Mouse (Mus musculus) liver, embryonic 14.5 days (tissue): ENCODE data around the gene Ager. TPM values are rescaled to one million over a fixed set of nuclear protein-coding genes. Genes with fewer than 3 reads are reported as not detected.

Experiments used
- ATAC-seq: fragments of 200-750 bp; cut with Nextera tagmentation; 2 replicates; pipeline ENCODE4 v1.8.0; 2017; ENCODE audit warnings: moderate number of reproducible peaks, mild to moderate bottlenecking, moderate library complexity; ENCODE audit not compliant: insufficient read depth
- DNase-seq, 3 experiments: peaks; one replicate each; pipeline ENCODE4 v3.0.0-alpha.2; 2012 to 2013; ENCODE audit warnings: low read depth in 3 of 3, low spot score in 3 of 3
- H3K27ac ChIP-seq: fragments of 300-500 bp; sonication (generic); 2 replicates; pipeline ENCODE4 v1.5.1; 2014; ENCODE audit warnings: moderate library complexity, mild to moderate bottlenecking, control low read depth, inconsistent platforms
- H3K27me3 ChIP-seq: fragments of 300-500 bp; sonication (generic); 2 replicates; pipeline ENCODE4 v1.6.1; 2014; ENCODE audit warnings: mild to moderate bottlenecking, low read length, moderate library complexity; ENCODE audit not compliant: control insufficient read depth, insufficient read depth
- H3K36me3 ChIP-seq: fragments of 300-500 bp; sonication (generic); replicated peaks from 2 replicates; pipeline ENCODE4 v1.6.1; 2014; ENCODE audit warnings: low read depth; ENCODE audit not compliant: control insufficient read depth, insufficient read depth
- H3K4me1 ChIP-seq, 2 experiments: fragments of 200-500 bp in 1 of 2; fragments of 300-500 bp in 1 of 2; sonication (generic) in 1 of 2; replicated peaks; 2 replicates each; pipeline ENCODE4 v1.6.1; 2012 to 2014; ENCODE audit warnings: antibody characterized with exemption in 1 of 2, inconsistent platforms in 1 of 2, low read length in 1 of 2; ENCODE audit not compliant: control insufficient read depth in 2 of 2, insufficient read depth in 2 of 2
- H3K4me2 ChIP-seq: fragments of 300-500 bp; sonication (generic); 2 replicates; pipeline ENCODE4 v1.6.1; 2014; ENCODE audit warnings: low read depth, mild to moderate bottlenecking, control low read depth, moderate library complexity
- H3K4me3 ChIP-seq, 2 experiments: fragments of 200-500 bp in 1 of 2; fragments of 300-500 bp in 1 of 2; sonication (generic) in 1 of 2; 2 replicates each; pipeline ENCODE4 v1.5.1; 2012 to 2014; ENCODE audit warnings: low read depth in 2 of 2, low read length in 2 of 2, mild to moderate bottlenecking in 2 of 2, control low read depth in 1 of 2, inconsistent platforms in 1 of 2, moderate library complexity in 1 of 2; ENCODE audit not compliant: insufficient read depth in 1 of 2
- H3K9ac ChIP-seq: fragments of 300-500 bp; sonication (generic); replicated peaks from 2 replicates; pipeline ENCODE4 v1.6.1; 2014; ENCODE audit warnings: mild to moderate bottlenecking, control low read depth, moderate library complexity
- H3K9me3 ChIP-seq: fragments of 300-500 bp; sonication (generic); 2 replicates; pipeline ENCODE4 v1.6.1; 2016; ENCODE audit warnings: low read length, mixed read lengths; ENCODE audit not compliant: control insufficient read depth
- CTCF ChIP-seq: IDR thresholded peaks from 2 replicates; pipeline ENCODE4 v1.5.1; 2016; ENCODE audit warnings: antibody characterized with exemption, low read depth, control low read depth
- EP300 ChIP-seq: IDR thresholded peaks from 2 replicates; pipeline ENCODE4 v1.6.1; 2016; ENCODE audit warnings: antibody characterized with exemption, low read depth
- WGBS: fragments of 180-500 bp; shearing (Covaris S2); extraction: QIAGEN DNeasy Blood & Tissue Kit; methylation state at CpG from one replicate; pipeline ENCODE4 v1.1.7; 2014; ENCODE audit not compliant: insufficient replicate concordance; 5-methylcytosine and 5-hydroxymethylcytosine counted together
- polyA plus RNA-seq, 2 experiments: library from polyadenylated mRNA; depleted of rRNA in 1 of 2; stranded (reverse) in 1 of 2; unstranded in 1 of 2; fragments of >200 nt; fragmentation: Nextera tagmentation in 1 of 2; extraction: Ambion mirVana in 1 of 2; gene quantifications; 2 replicates each; pipeline versions ENCODE4 v1.2.1 to v1.2.3; 2012 to 2014

Ager gene
- polyA plus RNA-seq, 2 experiments: 0.41 to 1.3 TPM

GRCm38 (mm10) chr17:34601796-34602195 lies 4.1 kb downstream of the Ager start:
- H3K4me2 ChIP-seq: peak overlapping the region; percentile 95
- no peaks in the 10 kb centered on the region for H3K9me3 ChIP-seq
- H3K4me3 ChIP-seq: no peak overlapping the region; a peak in 1 of 4 replicates
- no peak overlapping the region for H3K27ac ChIP-seq
- WGBS: 85% methylated on average over 12 of the region's 12 CpGs
- no peak overlapping the region for H3K9ac ChIP-seq
- ATAC-seq (no peak), DNase-seq (no peak)
- TF ChIP-seq CTCF (no peak), EP300 (no peak)
- H3K4me1 ChIP-seq: peaks cover 12 to 25% of the 10 kb centered on the region in 2 experiments
- peaks cover 12% of the 10 kb centered on the region for H3K36me3 ChIP-seq
- H3K27me3 ChIP-seq: no peaks in the 10 kb centered on the region

GRCm38 (mm10) chr17:34603375-34604060 lies 5.9 kb downstream of the Ager start, which contains the start of gene Rnf5:
Rnf5 (minus strand) TSS chr17:34603690.
- under 1% methylated on average over 29 of the region's 30 CpGs for WGBS
- Histone ChIP-seq H3K9ac (peak within 1 kb of the TSS; percentile 93), H3K4me1 (peaks cover 12 to 23% of the 10 kb centered on the region in 2 experiments), H3K9me3 (no peaks in the 10 kb centered on the region), H3K36me3 (peaks cover 12% of the 10 kb centered on the region), H3K4me3 (peak within 1 kb of the TSS; percentile 74 to 92), H3K27ac (peak within 1 kb of the TSS; percentile 89), H3K27me3 (no peaks in the 10 kb centered on the region), H3K4me2 (peak within 1 kb of the TSS; percentile 95)
- ATAC-seq (peak; percentile 88), DNase-seq (peak; percentile 100)
- TF ChIP-seq EP300 (peak; percentile 68), CTCF (no peak)

GRCm38 (mm10) chr17:34604061-34604508 lies 6.4 kb downstream of the Ager start, which contains the start of gene Agpat1:
Agpat1 (plus strand) TSS chr17:34604262.
- Histone ChIP-seq H3K4me2 (peak within 1 kb of the TSS; percentile 95), H3K9me3 (no peaks in the 10 kb centered on the region), H3K9ac (peak within 1 kb of the TSS; percentile 93), H3K36me3 (peaks cover 12% of the 10 kb centered on the region), H3K4me1 (peaks cover 12 to 23% of the 10 kb centered on the region in 2 experiments), H3K4me3 (peak within 1 kb of the TSS; percentile 74 to 92), H3K27me3 (no peaks in the 10 kb centered on the region), H3K27ac (peak within 1 kb of the TSS; percentile 89)
- peak in 2 of 3 experiments; percentile 98 for DNase-seq
- TF ChIP-seq EP300 (no peak), CTCF (no peak)
- peak; percentile 81 for ATAC-seq
- 1% methylated on average over 30 of the region's 35 CpGs for WGBS

- ATAC-seq: no peak
- Histone ChIP-seq H3K9me3 (no peaks in the 10 kb centered on the region), H3K4me3 (peak overlapping the region; percentile 74 to 78), H3K27me3 (no peaks in the 10 kb centered on the region), H3K27ac (peak overlapping the region; percentile 89), H3K36me3 (peaks cover 12% of the 10 kb centered on the region), H3K9ac (peak overlapping the region; percentile 90), H3K4me2 (peak overlapping the region; percentile 79), H3K4me1 (peaks cover 12 to 23% of the 10 kb centered on the region in 2 experiments)
- DNase-seq: no peak
- TF ChIP-seq EP300 (no peak), CTCF (no peak)
- 15% methylated on average over 24 of the region's 24 CpGs for WGBS
Observed at GRCm38 (mm10) chr17:34604511-34605237, 7.0 kb downstream of the Ager start.

- no peak for TF ChIP-seq EP300
- no peak for TF ChIP-seq CTCF
- Histone ChIP-seq H3K4me3 (peak overlapping the region; percentile 74 to 78), H3K9ac (peak overlapping the region; percentile 90), H3K9me3 (no peaks in the 10 kb centered on the region), H3K4me2 (peak overlapping the region; percentile 79), H3K4me1 (peaks cover 12 to 23% of the 10 kb centered on the region in 2 experiments), H3K36me3 (peaks cover 8% of the 10 kb centered on the region), H3K27ac (peak overlapping the region; percentile 89), H3K27me3 (no peaks in the 10 kb centered on the region)
- peak; percentile 81 to 87 (median 85) for DNase-seq
- WGBS: under 1% methylated on average over 29 of the region's 30 CpGs
- peak; percentile 22 for ATAC-seq
Observed at GRCm38 (mm10) chr17:34605609-34606008, 7.9 kb downstream of the Ager start.
